Mouse (Mus musculus) layer of hippocampus, adult 18-20 months (tissue): ENCODE measurements around the gene Rin2. TPM values are rescaled to one million over a fixed set of nuclear protein-coding genes. Genes with fewer than 3 reads are reported as not detected.

Experiments
- DNase-seq, 2 experiments: peaks; one replicate each; pipeline ENCODE4 v3.0.0; 2022; ENCODE audit warnings: low spot score in 2 of 2
- total RNA-seq, 2 experiments: library from RNA; stranded (reverse); gene quantifications; 2 replicates each; pipeline ENCODE4 v1.2.3; 2021

Gene Rin2
- total RNA-seq, 2 experiments from 2014 or later, result 36.5 to 41.0 TPM

DNA sequence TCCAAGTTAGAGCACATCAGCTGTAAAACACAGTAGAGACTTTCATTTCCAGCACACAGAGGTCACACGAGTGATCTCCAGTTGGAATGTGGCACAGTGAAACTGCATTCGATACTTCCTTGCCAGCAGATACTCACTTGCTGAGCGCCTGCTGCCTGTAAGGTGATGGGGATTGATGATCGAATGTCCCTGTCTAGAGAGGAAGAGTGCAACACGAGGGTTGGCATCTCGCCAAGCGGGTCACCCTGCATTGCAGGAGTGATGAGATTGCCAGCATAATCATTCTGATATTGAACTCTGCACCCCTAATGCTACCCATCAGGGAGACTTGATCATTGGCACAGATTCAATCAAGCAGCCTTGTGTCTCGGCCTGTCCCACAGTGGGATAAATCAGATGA lies 182.8 kb downstream of the Rin2 start:
- no peak for DNase-seq

DNA sequence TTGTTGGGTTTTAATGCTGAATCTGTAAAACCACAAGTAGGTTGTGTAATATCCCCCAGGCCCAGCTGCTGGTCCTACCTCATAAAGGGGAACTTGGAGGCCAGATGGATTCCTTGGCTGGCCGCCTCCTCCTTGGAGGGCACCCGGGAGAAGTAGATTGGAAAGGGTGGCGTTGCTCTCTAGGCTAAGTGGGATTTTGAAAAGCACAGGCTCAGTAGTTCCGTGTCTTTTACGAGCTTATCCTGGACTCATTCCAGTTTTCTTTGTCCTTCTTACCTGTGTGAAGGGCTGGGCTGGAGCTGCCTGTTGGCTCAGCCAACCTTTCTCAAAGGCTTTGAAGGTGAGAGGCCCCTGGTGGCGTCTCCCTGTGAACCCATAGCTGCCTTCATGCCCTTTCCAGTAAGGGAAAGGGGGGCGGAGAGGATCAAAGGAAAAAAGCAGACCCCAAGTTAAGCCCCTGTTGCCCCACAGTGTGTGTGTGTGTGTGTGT lies 184.5 kb downstream of the Rin2 start:
- peak in 1 of 2 experiments; percentile 41 for DNase-seq

DNA sequence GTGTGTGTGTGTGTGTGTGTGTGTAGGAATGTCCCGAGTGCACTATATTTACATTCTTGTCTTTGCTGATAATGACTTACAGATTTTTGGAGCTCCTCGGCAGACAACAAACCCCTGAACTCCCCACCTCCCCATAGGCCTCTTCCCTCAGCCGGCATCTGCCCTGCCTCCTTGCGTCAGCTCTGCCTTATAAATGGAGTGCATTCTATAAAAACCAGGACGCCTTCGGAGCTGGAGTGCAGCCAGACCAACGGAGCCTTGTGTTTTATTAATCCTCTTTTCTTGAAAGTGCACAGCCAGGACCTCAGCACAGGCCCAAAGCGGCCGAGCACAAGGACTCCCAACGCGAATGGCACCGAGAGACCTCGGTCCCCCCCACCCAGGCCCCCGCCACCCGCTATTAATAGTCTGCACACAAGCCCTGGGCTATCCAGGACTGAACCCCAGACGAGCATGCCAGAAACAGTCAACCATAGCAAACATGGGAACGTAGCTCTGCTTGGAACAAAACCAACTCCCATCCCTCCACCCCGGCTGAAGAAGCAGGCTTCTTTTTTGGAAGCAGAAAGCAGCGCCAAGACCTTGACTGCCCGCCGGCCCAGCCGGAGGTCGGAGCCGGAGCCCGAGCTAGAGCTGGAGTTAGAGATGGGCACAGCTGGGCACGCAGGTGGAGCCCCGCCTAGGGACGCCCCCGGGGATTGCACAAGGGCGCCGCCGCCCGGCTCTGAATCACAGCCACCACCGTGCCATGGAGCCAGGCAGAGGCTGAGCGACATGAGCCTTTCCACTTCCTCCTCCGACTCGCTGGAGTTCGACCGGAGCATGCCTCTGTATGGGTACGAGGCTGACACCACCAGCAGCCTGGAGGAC lies 185.2 kb downstream of the Rin2 start:
- peak; percentile 82 to 94 for DNase-seq

DNA sequence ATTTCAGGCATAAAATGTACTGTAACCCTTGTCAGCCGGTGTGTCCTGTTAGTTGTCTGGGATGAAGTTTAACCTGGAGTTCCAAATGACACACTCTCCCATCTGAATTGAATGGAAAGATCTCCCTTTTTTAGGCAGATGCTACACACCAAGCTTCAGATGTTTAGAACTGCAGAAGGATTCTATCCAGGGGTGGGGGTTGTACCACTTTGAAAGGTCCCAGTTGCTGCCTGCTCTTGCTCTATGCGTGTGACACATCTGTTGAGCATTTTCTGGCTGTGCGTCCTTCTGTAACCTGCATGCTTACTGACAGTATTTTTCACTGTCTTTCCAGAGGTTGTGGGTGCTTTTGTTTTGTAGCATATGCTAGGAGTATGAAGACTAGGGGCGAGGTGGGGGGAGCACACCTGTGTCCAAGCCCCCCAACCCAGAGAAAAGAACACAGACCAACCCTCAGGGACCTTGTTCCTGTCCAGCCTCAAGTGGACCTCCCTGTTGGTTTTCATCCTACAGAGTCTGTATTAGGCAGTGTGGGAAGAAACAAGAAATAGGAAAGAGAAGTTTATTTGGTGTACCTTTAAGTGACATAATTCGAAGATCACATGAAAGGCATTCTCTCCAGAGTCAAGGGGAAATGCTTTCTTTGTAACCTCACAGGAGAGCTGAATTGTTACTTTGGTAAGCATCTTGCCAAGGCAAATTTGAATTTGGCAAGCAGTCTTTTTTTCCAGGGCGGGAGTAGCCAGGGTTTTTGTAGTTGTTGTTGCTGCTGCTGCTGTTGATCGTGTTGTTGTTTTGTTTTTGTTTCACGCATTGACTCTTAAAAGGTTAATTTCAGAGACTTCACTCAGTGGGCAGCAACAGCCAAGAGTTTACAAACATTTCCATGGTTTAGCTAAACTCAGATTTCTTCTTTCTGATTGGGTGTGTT lies 186.4 kb downstream of the Rin2 start:
- DNase-seq, result no peak

DNA sequence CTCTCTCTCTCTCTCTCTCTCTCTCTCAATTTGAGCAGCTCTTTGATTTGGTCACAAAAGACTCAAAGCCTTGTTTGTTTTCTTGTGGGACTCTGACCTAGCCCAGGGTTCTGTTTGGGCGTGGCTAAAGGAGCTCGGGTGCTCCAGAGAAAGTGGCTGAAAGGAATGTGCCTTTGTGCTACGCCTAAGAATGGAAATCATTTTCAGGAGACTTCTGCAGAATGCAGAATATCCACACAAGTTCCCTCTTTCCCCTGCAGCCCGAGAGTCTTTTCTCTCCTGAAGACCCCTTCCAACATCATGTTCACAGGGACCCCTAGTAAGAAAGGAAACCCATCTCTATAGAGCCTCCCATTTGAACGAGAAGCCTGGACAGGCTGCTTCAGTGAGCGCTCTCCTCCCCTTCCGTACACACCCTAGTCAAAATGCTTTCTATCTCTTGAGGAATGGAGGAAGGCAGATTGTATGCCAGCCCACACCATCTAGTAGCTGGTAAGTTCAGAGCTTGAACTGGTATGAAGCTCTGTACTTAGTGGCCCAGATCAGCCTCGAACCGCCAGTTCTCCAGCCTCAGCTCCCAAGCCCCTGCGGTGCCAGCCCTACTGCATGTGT lies 187.3 kb downstream of the Rin2 start:
- peak in 1 of 2 experiments; percentile 30 for DNase-seq

DNA sequence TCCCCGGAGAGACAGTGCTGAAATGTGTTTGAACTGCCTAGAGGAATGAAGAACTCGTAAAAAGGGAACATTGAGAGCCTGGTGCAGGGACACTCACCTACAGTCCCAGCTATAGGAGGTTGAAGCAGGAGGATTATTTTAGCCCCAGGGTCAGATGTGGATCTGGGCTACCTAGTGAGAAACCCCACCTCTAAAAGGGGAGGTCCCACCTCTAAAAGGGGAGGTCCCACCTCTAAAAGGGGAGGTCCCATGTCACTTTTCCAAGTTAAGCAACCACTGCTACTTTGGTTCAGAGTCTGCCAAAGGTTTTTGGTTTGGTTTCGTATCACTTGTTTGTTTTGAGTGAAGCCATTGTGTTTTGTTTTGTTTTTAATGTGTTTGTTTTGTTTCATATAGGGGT lies 190.3 kb downstream of the Rin2 start:
- DNase-seq, result no peak

DNA sequence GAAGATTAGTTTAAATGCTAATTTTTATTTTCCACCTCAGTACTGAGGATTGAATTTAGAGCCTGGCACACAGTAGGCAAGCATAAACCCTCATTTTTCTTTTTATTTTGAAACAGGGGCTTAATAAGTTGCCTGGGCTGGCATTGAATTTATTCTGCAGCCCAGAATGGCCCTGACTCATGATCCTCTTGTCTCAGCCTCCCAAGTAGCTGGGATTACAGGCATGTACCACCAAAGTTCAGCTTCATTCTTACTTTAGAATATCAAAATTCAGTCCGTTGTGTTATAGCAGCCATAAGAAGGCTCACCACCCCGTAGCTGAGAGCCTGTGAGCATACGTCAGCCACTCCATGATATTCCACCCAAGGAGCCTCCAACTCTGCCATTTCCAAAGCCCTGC lies 191.2 kb downstream of the Rin2 start:
- no peak for DNase-seq

DNA sequence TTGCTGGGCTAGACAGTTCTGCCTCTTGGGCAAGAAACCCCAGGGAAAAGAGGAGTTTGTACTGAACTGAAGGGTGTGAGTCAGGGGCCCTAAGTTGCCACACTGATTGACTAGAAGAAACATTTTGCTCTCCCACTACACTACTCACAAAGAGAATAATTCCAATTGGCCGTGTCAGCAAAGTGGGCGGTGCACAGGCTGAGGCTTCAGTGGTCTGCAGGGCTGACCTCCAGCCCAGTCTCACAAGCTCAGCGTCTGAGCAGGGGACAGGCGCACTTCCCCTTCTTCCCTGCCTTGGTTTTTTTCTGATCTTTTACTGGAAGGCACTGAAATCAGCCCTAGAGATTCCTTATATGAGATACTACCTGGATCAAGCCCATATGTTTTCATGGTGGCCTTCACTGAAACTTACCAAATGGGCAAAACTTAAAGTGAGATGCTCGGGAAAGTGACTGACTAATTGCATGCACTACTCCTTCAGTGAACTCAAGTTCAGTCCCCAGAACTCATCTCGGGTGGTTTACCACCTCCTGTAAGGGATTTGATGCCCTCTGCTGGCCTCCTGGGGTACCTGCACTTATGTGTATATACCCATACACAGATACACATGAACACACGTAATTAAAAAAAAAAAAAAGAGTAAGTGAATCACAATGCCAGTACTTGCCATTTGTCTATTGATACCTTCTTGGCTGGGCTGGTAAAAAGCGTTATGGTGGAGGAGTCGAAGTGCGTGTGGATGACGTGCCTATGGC lies 191.9 kb downstream of the Rin2 start:
- DNase-seq, result no peak

DNA sequence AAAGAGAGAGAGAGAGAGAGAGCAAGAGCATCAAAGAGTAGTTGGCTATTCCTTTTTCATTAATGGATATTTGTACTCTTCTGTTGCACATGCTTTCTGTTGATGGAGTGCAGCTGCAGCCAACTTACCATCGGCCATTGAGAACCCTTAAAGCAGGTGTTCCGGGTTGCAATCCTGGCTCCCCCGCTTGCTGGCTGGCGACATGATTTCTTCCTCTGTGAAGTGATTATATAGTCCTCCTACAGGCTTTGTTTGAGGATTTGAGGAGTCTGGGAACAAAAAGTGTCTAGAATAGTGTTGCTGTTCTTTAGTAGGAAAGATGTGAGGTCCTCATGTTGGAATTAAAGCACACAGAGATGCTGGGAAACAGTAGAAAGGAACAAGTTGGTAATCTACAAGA lies 196.3 kb downstream of the Rin2 start:
- DNase-seq, result peak in 1 of 2 experiments; percentile 35

DNA sequence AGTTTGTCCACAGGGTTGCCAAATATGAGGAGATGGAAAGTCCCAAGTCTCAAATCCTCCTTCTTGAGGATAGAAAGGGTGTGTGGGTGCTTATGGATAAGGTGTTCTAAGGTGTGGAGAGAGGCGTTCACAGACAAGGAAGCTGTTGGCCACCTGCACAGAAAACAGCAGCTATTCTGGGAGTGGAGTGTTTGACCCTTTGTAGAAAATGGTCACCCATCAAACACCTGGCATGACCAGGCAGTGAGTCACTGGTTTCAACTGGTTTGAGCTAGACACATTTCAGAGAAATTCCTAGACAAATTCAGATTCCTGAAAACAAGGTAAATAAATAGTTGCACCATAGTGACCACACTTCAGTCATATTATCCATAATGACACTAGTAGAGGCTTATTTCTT lies 197.1 kb downstream of the Rin2 start:
- no peak for DNase-seq

DNA sequence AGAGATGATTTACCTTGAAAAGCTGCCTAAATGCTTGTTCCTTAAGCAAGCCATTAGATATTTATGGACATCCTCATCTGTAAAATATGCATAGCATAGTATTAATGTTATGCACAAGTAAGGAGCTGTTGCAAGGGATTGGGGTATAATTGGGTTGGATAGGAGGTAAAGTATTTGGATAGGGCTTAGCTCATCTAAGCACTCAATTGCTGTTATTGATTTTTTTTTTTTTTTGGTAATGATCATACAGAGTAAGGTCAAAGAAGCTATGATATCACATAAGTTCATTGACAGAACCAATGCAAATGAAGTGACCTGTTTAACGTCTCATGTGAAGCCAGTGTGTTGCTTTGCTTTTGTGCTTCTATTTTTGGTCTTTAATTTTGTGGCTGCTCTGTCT lies 198.9 kb downstream of the Rin2 start:
- DNase-seq, result no peak

DNA sequence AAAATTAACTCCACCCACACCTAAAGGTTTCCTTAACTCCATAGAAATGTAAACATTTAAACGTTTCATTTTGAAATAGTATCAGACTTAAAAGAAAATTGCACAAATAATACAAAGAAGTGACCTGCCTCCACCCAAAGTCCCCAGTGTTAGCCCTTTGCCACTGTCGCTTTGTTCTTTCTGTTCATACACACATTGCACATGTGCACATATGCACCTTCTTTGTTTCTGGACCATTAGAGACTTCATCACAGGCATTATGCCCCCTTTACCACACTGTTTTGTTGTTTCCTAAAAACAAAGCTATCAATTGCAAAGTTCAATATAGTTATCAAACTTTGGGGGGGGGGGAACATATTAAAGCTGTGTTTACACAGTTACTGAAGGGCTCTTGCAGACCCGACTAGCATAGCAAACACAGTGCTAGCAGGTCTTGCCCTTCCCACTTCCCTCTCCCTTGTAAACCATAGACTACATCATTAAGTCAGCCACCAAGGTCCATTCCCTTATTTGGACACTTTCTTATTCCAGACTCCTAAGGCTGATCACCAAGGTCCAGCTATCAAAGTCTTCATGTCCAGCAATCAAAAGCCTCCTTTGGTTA lies 200.0 kb downstream of the Rin2 start:
- no peak for DNase-seq

DNA sequence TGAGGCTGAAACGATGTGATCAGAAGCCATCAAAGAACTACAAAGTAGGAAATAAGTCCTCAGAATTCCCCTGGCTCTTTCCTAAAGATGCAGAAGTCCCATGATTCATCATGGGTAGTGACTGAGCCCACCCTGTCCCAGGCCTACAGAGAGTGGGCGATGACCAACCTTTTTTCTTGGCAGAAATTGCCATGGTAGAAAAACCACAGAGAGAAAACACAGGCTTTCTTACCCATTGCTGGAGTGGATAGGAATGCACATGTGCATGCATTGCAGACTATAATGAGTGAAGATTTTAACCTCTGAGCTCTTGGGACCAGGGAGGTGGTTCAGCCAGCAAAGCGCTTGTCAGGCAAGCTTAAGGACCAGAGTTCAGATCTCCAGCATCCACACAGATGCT lies 202.2 kb downstream of the Rin2 start:
- no peak for DNase-seq

DNA sequence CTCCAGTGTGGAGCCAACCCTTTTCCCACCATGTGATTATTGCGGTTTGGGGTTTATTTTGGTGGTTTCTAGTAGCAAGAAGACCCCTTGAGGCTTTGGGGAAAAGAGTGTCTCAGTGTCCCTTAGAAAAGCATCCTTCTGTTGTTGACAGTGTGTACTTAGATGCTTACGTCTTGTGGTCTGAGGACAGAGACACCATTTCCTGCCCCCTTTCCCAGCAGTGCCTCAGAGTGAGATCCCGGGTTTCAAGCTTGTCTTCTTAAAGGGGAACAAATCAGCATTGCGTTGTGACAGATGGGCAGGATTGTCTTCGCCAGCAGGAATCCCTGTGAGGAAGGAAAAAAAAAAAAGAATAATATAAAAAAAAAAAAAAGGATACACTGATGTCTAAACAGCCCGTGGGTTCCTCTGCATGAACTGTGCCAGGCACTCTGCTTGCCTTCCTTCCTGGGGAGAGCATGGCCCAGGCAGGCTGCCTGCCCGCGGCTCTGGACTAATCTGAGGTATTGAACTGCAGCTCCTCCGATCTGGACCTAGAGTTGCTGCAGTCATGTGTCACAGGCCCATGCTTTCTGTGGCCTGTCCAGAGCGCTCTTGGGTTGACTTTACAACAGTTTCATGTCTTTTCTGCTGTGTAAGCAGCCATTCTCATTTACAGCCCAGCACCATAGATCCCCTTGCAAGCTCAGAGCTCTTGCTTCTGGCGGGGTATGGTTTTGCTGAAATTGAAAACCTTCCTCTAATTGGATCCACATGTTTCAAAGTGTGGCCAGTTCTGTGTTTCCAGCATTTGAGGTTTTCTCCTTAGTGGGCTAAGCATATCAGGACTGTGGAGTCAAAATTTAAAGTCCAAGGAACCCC lies 206.1 kb downstream of the Rin2 start:
- no peak for DNase-seq

DNA sequence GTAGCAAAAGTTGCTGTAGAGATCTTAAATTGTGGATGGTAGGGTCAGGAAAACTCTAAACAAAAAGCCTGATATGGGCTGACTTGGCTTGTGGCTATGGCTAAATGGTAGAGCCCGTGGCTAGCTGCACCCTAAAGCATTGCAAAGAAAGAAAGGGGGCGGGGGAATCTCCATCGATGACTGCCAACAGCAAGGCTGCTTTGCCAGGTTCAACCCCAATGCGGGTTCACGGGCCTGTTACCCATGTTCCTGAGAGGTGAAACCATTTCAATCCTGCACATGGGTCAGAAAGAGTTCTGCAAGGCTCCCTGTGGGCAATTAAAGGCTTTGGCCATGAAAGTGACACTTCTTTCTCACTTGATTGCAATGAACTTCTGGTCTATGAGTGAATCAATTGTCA lies 206.9 kb downstream of the Rin2 start:
- no peak for DNase-seq

DNA sequence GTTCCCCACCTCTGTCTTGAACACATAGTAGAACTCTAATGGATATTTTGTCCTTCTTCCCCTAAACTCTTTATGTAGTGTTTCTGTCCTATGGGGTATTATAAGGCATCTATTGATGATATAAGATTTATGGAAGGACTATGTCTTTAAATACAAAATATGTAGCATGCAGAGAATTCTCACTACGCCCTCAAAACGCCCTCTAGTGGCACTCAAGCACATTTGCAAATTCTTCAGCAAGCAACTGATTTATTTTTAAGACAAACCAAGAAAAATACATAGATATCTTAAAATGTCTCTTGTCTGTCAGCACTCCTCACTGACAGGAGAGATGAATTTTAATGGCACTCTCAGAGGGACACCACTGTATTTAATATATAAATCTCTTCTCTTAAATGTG lies 207.4 kb downstream of the Rin2 start:
- DNase-seq, result no peak

DNA sequence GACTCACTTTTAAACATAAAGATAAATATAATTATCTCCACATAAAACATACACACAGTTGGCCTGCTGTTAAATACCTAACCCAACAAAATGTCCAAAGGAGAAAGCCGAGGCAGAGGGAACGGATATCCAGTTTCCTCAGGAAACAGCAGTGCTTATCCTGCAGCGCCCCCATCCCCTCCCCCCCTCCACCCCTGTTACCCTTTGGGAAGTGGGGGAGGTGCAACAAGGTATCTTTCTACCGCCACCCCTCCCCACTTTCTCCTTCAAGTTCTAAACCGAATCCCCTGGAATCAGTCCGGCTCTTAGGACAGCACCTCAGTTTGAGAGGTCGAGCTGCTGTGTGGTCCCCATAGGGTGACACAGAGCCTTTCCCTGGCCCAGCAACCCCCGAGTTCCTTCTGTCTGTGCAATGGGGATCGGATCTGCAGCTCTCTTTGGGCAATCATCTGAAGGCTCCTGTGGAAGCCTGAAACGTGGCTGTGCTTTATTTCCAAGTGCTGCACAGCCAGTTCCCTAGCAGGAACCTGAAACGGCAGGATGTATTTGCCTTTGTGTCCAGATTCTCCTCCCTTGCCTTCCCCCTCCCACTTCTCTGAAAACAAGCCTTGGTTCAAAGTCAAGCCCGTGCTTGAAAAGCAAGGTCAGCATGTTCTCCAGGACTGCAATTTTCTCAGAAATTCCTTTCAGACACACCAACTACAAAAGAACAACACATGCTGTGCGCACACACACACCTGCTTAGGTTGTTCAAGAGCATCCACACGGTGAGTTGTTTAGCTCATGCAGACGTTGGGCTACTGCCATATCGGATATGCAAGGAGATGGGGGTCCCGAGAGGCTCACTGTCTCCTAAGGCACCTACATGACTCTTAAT lies 209.3 kb downstream of the Rin2 start:
- DNase-seq, result no peak
